Mouse (Mus musculus): ENCODE data around the gene Mas1.
"Not testable (repeated sequence)": the region's sequence is repeated elsewhere in the genome, so short reads cannot be mapped to it uniquely, and the experiment has no call there.

The Mas1 gene

GRCm38 (mm10) chr17:12868043-12868442, at the start of gene Mas1:
Mas1 (minus strand) TSS chr17:12868143.
- no peak for DNase-seq (ENCODE audit: low read depth, low spot score)

GRCm38 (mm10) chr17:12916588-12917380, 48.8 kb upstream of the Mas1 start:
- DNase-seq (ENCODE audit: low read depth, low spot score): peak; percentile 87

- peak; percentile 100 for DNase-seq (ENCODE audit: low read depth, low spot score)
These were observed 48.1 kb upstream of the Mas1 start, which contains the start of gene Mrpl18 for GRCm38 (mm10) chr17:12915881-12916583. Mrpl18 (minus strand) TSS chr17:12916345.

- DNase-seq (ENCODE audit: low read depth, low spot score): no peak
These were observed 47.5 kb upstream of the Mas1 start, which contains the start of gene Tcp1 for GRCm38 (mm10) chr17:12915488-12915880. Tcp1 (plus strand) TSS chr17:12915701.

DNA sequence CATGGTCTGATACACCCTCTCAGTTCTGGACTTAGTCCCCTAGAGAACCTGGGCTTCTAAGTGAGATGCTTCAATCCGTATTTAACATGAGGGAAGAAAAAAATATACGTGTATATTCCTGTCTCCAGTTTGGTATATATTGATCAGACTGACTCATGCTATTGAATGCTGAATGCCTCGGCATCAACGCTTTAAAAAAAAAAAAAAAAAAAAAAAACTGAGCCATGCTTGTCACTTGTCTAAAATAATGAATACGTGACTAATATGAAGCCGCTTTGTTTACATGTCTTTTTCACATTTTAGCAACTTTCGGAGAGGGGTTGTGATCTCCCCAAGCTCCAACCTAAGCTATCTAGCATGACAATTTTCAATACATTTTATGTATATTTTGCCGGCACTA, 42.4 kb upstream of the Mas1 start:
- no peak for DNase-seq (ENCODE audit: low read depth, low spot score)

- DNase-seq (ENCODE audit: low read depth, low spot score): peak; percentile 87
These were observed 41.7 kb upstream of the Mas1 start, which contains the start of gene Pnldc1 for GRCm38 (mm10) chr17:12909361-12910280. Pnldc1 (minus strand) TSS chr17:12910230.

GRCm38 (mm10) chr17:12906436-12906835, 38.5 kb upstream of the Mas1 start:
- DNase-seq (ENCODE audit: low read depth, low spot score): no peak

DNA sequence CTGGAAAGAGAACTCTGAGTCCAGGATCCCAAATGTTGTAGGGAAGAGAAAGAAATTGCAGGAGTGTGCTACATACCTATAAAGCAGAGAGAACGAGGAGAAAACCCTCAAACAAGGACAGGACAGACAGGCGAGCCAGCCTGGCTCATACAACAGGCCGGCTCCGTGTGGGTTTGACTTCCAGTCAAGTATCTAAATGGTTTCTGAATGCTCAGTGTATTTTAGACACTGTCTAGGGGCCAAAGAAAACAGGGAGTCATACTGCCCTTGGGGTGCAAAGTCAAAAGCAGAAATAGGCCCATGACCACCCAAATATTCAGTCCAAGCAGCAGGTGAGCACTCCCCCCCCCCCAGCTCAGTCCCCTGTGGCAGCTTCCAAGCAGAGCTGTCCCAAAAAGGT, 37.9 kb upstream of the Mas1 start:
- DNase-seq (ENCODE audit: low read depth, low spot score): no peak

- no peak for DNase-seq (ENCODE audit: low read depth, low spot score)
These were observed 36.4 kb upstream of the Mas1 start for GRCm38 (mm10) chr17:12904349-12904748.

DNA sequence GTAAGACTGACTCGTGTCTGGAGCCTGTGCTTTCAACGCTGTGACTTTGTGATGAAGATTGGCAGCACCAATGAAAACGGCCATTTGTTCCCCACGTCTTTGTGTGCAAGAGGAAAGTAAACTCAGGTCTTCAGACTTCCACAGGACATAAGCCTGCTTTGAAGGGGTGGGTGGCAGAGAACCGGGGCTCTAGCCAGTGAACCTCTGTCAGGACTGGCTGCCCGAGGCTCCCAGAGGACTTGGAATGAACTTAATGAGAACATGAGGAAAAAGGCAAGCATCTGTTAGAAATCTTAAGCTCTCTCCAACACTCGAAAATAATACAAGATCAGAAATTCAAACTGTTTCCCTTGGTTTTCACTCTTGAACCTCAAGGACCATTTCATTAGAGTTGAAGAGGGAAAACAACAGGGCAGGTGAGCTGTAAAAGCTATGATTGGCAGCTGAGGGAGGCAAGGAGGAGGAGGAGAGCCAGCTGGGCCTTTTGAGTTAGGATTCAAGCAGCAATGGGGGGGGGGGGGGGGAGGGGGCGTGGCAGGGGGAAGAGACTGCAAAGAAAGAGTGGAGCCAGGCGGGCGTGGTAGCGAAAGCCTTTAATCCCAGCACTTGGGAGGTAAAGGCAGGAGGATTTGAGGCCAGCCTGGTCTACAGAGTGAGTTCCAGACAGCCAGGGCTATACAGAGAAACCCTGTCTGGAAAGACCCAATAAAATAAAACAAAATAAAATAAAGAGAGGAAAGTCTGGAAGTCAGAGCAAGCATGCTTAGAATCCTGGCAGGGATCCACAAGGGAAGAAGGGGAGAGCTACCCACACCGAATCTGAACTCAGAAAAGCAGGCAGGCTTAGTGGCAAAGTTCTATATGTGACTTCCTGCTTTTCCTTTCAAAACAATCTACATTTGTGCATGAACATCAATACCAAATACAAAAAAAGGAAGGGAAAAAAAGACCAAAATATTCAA, 35.7 kb upstream of the Mas1 start:
- DNase-seq (ENCODE audit: low read depth, low spot score): no peak

GRCm38 (mm10) chr17:12902291-12902690, 34.3 kb upstream of the Mas1 start:
- no peak for DNase-seq (ENCODE audit: low read depth, low spot score)

- not testable (repeated sequence) for DNase-seq (ENCODE audit: low read depth, low spot score)
These were observed 30.7 kb upstream of the Mas1 start for GRCm38 (mm10) chr17:12898607-12899006.

- DNase-seq (ENCODE audit: low read depth, low spot score): no peak
These were observed 29.7 kb upstream of the Mas1 start for GRCm38 (mm10) chr17:12897674-12898073.

DNA sequence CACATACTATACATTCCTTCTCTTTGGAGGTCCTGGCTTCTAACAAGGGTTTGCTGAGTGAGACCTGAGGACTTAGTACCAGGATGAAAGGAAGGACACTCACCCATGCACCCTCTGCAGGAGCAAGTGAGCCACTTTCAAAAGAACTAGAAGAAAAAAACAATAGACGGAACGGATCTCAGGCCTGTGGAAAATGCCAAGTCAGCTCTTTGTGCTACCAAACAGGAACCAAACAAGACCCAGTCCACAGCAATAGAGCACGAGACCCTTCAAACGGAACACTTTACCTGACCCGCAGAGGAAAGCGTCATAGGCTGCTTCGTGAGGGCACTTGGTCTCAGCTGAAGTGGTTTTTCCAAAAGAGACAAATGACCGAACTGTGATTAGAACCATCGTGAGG, 24.1 kb upstream of the Mas1 start:
- DNase-seq (ENCODE audit: low read depth, low spot score): no peak

- no peak for DNase-seq (ENCODE audit: low read depth, low spot score)
These were observed 23.1 kb upstream of the Mas1 start for GRCm38 (mm10) chr17:12891054-12891453.

GRCm38 (mm10) chr17:12887021-12887775, 19.3 kb upstream of the Mas1 start:
- no peak for DNase-seq (ENCODE audit: low read depth, low spot score)

- peak; percentile 78 for DNase-seq (ENCODE audit: low read depth, low spot score)
These were observed 18.7 kb upstream of the Mas1 start for GRCm38 (mm10) chr17:12886620-12887019.

DNA sequence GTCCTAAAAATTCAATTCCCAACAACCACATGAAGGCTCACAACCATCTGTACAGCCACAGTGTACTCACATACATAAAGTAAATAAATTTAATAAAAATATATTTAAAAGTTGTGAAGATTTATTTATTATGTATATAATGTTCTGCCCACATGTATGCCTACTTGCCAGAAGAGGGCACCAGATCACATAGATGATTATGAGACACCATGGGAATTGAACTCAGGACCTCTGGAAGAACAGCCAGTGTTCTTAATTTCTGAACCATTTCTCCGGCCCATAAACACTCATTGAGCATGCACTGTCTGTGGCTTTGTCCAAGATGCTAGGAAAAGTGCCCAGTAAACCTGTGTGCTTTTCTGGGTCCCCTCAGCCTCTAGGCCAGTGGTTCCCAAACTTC, 13.3 kb upstream of the Mas1 start:
- DNase-seq (ENCODE audit: low read depth, low spot score): no peak

GRCm38 (mm10) chr17:12880178-12880577, 12.2 kb upstream of the Mas1 start:
- DNase-seq (ENCODE audit: low read depth, low spot score): peak; percentile 89

DNA sequence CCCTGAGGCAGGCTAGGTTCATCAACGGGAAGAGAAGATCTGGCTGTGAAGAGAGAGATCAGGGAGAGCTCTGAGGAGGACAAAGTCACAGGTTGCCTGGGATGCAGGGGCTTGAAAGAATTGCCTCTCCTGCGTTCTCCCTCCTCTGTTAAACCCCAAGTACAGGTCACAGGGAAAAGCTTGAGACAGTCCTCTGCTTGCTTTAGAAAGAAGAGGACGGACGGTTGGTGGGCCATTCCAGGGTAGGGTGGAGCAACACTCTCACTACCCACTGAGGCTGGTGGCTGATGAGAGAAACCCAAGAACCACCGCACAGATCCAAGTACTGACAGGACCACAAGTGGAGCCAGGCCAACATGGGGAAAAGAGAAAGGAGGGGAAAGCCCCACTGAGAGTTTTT, 7.8 kb upstream of the Mas1 start, which contains the start of gene Mrgprh:
Gene Mrgprh (plus strand): TSS at position 301 of the 400 bp plus-strand sequence.
- no peak for DNase-seq (ENCODE audit: low read depth, low spot score)

All from ZHBTc4 (cell line).